Mouse (Mus musculus) CD8-positive naive resting alpha-beta T cell, adult 2 months (primary cell): ENCODE results near the gene Hsf2bp.

Experiments used
- DNase-seq, 2 experiments: peaks; one replicate each; pipeline ENCODE4 v3.0.0; 2022; ENCODE audit warnings: low read depth in 2 of 2, low spot score in 2 of 2

Gene Hsf2bp

DNA sequence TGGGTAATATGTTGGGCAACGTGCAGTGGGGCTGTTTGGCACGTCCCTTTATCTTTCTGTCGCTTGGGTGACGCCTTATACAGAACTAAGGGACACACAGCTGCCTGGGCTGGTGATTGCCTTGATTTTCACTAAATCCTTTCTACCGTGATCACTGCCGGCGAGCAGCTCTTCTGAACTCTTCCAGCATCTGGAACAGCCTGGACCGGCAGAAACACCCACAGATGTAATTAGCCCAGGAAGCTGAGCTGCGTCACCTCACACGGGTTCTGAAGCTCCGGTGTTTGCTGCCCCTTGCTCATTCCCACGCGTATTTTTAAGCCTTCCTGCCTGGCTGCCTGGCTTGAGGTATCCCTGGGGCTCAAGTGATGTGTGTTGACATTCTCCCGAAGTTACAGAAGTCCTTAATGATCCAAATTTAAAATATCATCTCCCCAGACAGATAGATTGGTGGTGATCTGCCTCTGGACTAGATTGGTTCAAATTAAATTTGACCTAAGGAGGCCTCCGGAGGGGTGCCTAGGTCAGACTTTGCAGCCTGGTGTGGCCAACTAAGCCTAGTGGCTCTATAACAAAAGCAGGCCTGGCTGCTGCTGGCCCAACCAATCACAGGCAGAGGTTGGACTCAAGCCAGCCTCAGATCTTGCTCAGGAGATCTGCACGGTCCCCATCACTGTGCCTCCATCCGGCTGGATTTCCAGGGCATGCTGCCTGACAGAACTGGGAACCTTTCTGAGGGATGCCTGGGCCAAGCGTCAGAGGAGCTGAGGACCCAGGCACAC lies 123.1 kb downstream of the Hsf2bp start:
- no peak for DNase-seq

DNA sequence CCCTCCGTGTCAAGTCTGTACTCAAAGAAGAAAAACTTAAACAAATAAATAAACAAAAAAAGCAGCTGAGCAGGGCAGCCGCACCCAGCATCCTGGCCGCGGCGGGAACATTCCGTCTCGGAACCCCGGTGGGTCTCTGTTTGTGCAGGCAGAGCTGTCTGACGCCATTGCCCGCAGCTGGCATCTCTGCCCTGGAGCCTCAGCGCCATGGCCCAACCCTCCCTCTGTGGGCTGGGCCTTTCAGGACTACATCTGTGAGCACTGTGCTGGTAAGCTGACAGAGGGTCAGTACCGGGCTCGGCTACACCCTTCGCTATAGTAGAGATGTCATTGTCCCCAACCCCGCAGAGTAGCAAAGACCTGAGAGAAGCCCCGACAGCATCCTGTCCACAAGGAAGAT lies 123.8 kb downstream of the Hsf2bp start:
- no peak for DNase-seq

DNA sequence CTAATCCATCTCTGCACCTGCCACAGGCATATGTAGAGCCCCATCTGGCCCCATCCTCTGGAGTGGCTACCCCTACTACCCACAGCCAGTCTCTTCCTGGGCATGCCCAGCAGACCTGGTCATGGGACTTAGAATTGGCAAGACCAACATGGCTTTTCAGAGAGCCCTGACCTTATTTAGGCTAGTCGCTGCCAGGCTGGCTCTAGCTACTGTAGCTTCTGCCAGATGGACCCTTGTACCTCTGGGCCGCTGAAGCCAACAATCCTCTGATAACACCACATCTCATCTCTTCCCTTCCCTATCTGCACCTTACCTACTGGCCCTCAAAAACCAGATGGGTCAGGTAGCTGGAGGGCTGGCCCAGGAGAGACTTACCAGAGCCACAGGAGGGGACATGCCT lies 127.2 kb downstream of the Hsf2bp start:
- no peak for DNase-seq

DNA sequence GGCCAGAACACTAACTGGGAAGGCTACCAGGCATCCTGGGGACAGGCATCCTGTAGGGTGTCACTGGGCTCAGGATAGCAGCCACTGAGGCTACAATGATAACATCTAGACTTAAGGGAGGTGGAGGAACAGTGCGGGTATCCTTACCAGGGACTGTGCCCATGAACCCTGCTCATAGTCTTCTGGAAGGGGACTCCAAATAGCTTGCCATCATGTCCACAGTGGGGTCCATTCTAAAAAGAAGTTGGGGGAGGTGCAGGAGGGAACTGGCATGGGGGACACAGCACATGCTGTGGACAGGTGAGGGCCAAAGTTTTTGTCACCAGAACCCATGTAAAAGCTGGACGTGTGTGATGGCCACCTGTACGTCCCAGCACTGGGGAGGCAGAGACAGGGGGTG lies 129.7 kb downstream of the Hsf2bp start:
- DNase-seq: no peak

DNA sequence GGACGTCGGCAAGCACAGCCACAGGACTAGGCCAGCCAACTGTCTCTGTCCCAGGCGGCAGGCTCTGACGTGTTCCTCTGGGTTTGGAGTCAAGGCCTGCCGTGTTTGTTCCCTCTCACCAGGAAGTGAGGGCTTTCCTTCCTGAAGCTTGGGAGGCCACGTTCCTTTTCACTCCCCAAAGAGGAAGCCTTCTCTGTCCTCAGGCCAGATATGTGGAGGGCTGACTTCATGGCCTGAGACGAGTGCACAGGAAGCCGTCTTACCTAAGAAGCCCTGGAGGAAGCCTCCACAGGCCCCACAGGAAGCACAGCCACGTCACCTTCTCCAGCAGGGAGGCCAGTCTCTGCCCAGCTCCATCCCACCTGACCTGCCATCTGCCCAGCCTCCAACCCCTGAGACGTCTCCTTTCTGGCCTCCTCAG lies 130.3 kb downstream of the Hsf2bp start:
- peak in 1 of 2 experiments; percentile 23 for DNase-seq

DNA sequence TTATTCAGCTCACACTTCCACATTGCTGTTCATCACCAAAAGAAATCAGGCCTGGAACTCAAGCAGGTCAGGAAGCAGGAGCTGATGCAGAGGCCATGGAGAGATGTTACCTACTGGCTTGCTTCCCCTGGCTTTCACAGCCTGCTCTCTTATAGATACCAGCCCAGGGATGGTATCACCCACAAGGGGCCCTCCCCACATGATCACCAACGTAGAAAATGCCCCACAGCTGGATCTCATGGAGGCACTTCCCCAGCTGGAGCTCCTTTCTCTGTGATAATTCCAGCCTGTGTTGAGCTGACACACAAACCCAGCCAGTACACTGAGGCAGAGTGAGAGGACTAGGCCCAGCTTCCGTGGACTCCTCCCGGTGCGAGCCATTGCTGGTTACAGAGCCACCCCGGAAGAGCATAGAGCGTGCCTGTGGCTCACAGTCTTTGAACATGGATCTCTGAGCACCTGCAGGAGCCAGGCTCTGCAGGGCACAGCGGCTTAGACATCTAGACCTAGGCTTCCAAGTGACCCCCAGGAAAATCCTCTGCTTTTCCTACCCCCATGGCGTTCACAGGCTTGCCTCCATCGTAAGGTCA lies 130.9 kb downstream of the Hsf2bp start:
- DNase-seq: no peak

DNA sequence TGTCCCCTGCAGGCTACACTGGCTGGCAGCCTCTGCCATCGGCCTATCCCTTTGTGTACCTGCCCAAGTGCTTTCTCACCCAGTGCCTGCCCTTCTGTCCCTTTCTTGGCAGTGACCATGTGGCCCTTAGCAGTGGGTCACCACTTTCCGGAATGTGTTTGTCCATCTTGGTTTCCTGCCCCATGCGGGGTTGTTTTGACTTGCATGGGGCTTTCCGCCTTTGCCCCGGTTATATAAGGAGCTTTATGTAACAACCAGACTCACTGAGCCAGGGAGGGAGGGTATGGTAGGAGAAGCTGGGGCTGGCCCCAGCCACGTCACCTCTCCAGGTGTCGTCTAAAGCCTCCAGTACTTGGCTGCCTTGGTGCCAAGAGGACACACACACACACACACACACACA lies 132.1 kb downstream of the Hsf2bp start:
- DNase-seq: no peak

DNA sequence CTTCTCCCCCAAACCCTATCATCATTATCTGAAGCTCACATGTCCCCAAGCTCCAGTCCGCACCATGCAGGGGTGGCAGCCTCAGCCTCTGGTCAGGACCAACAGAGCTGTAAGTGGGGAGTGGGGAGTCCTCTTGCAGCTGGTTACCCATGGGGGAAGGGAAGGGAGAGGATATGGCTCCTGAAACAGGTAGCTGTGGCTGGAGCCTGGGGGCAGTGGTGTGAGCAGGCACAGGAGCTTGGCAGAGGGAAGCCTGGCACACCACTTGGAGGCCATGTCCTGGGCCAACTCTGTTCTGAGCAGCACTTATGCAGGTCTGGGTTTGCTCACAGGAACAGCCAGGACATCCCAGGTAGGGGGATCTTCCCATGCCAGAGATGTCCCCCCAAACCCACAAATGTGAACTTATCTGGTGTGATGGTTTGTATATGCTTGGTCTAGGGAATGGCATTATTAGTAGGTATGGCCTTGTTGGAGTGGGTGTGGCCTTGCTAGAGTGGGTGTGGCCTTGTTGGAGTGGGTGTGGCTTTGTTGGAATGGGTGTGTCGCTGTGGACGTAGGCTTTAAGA lies 133.4 kb downstream of the Hsf2bp start:
- DNase-seq: no peak

DNA sequence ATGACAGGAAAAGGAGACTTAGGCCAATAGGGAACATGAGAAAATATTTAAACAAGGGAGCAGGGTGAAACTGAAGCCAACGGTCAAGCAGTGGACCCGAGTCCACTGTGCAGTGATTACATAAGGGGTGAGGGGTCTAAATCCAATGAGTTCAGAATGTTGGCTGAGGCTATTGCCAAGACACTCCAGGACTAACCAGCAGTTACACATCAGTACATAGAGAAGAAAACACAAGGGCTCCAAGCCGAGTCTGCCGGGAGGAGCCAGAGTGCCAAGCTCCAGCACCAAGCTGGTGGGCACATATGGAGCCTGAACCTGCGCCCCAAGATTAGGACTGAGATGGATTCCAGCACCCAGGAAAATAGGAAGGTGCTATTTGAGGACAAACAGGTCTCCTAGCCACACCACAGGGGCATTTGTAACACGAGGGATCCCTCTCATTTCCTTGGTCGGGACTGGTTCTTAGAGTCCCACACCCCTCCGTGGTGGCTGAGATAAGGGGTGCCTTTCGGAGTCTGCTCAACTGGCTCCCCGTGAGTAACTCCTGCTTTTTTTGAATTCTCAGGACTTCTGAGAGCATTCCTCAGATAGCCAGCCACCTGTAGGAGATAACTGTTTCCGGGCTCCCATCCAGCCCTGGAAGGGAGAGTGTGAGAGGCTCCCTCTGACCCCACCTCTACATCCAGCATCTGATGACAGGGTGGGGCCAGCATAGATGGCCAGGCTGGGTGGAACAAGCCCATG lies 134.5 kb downstream of the Hsf2bp start:
- DNase-seq: no peak

DNA sequence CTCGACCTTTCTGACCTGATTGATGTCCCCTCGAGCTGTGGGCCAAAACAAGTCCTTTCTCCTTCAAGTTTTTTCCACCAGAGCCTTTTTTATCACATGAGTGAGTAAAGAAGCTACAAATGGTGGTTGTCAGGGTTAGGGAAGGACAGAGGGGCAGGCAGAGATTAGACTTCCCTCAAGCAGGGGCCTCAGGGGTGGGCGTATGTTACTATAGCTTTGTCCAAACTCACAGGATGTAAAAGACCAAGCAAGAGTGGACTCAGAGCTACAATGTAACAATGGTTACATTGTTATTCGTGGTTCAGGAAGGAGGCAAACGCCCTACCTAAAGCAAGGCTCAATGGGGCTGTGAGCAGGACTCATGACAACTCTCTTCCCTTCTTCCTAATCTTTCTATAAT lies 137.2 kb downstream of the Hsf2bp start:
- no peak for DNase-seq

DNA sequence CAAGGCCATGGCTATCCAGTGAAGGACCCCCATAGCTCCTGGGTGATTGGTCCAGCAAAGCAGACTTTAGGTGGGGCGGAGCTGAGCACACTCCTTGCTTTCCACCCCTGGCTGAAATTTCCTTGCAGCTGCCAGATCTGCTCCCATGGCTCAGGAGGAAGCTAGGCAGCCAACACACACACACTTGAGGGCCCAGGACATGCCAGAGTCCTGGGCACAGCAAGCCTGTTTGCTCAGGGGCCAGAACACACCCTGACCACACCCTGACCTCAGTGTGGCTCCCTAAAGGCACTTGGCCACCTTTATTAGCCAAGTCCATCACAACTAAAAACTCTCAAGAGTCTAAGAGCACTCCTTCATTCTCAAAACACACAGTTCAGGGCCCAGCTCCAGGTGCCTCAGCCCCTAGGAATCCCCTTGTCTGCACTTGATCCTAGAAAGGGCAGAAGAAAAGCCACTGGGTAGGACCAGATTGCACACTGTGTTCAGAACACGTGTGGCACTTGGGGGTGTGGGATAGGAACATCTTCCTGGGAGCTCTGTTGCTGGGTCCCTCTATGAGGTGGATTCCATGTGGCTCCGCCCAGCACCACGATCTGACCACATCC lies 138.9 kb downstream of the Hsf2bp start:
- DNase-seq: no peak

DNA sequence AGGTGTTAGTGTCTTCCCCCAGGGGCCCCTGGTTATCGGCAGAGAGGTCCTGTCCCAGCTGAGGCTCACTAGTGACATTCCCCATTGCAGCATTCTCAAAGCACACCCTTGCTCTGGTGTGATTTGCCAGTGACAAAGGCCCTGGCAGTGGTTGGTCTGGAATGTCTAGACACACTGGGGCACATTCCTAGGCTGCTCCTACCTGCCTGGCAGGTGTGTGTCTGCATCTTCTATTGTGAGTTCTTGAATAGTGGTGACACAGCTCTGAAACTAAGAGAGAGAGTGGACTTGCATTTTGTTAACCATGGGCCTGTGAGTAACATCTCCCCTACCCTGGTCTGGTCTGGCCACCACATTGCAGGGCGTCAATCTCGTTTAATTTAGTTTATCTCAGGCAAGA lies 139.4 kb downstream of the Hsf2bp start:
- no peak for DNase-seq

DNA sequence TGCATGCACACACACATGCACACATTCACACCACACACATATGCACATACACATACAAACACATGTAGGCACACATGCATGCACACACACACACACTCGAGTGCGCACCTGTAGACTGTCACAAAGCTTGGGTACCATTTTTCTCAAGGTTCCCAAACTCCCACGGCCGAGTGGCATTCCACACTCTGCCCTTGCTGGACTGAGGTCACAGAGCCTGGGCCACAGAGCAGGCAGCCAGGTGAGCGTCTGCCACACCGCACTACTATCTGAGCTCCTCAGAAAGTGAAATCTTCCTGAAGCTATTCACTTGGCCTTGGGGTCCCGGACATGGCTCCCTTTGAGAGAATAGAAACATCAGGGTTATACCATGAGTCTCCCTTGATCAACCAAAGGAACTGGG lies 139.8 kb downstream of the Hsf2bp start:
- DNase-seq: no peak
